17 mouse cellular contexts compared by ENCODE assay signal in genomic region chr9:51966373-51966772, GRCm38 (mm10). TPM values are rescaled to one million over a fixed set of nuclear protein-coding genes. Genes with fewer than 3 reads are reported as not detected.
DNase-seq lines count a peak whose midpoint lies in the region; ATAC-seq and TF ChIP-seq lines count a peak whose summit lies in the region.
"Had no signal": no experiment of that assay in that cellular context is flagged by ENCODE, and none has a peak within 500 bp of the region (broad histone marks: within the 10 kb centered on the region; RNA-seq: fewer than 3 reads in every experiment).

No protein-coding gene starts in this region.

- TF ChIP-seq POLR2A in small intestine, adult 2 months (IDR thresholded peaks at IDR 0.05; ENCODE audit: low read depth, low read length): no peak

- H3K4me3 ChIP-seq in intestine, postnatal 0 days (ENCODE audit: low read depth, low read length): no peak overlapping the region
- no peak overlapping the region for H3K4me3 ChIP-seq in intestine, embryonic 15.5 days (replicated peaks)
- no peak overlapping the region for H3K4me3 ChIP-seq in midbrain, postnatal 0 days (ENCODE audit: low read depth, low read length)
- H3K4me3 ChIP-seq in midbrain, embryonic 16.5 days (ENCODE audit: low read depth, low read length): no peak overlapping the region
- H3K4me3 ChIP-seq in G1E (ENCODE audit: low read depth, low read length): no peak overlapping the region
- no peak overlapping the region for H3K4me3 ChIP-seq in small intestine, adult 2 months (ENCODE audit: low read depth, low read length)
- H3K4me3 ChIP-seq: embryonic facial prominence, embryonic 15.5 days; forebrain, embryonic 13.5 days; hindbrain, embryonic 12.5 days; limb, embryonic 12.5 days; midbrain, embryonic 13.5 days; neural tube, embryonic 12.5 days had no signal

- no peak overlapping the region for H3K27ac ChIP-seq in intestine, postnatal 0 days (ENCODE audit: low read depth, low read length)
- H3K27ac ChIP-seq in intestine, embryonic 15.5 days: no peak overlapping the region
- H3K27ac ChIP-seq in midbrain, postnatal 0 days (ENCODE audit: low read depth, low read length): no peak overlapping the region
- H3K27ac ChIP-seq in midbrain, embryonic 16.5 days (ENCODE audit: low read length): no peak overlapping the region
- H3K27ac ChIP-seq in small intestine, adult 2 months (ENCODE audit: insufficient read depth, low read depth, low read length): no peak overlapping the region
- H3K27ac ChIP-seq: embryonic facial prominence, embryonic 15.5 days; forebrain, embryonic 13.5 days; hindbrain, embryonic 12.5 days; limb, embryonic 12.5 days; midbrain, embryonic 13.5 days; neural tube, embryonic 12.5 days had no signal

- no peaks in the 10 kb centered on the region for H3K36me3 ChIP-seq in intestine, postnatal 0 days (ENCODE audit: control insufficient read depth, insufficient read depth)
- H3K36me3 ChIP-seq in intestine, embryonic 15.5 days: no peaks in the 10 kb centered on the region
- H3K36me3 ChIP-seq in midbrain, postnatal 0 days (ENCODE audit: insufficient read depth, low read length): no peaks in the 10 kb centered on the region
- no peaks in the 10 kb centered on the region for H3K36me3 ChIP-seq in midbrain, embryonic 16.5 days (ENCODE audit: control insufficient read depth, insufficient read depth, low read length)
- H3K36me3 ChIP-seq in G1E (replicated peaks): no peaks in the 10 kb centered on the region
- no peaks in the 10 kb centered on the region for H3K36me3 ChIP-seq in small intestine, adult 2 months (ENCODE audit: control insufficient read depth, insufficient read depth, low read length)
- H3K36me3 ChIP-seq: embryonic facial prominence, embryonic 15.5 days; hindbrain, embryonic 12.5 days; limb, embryonic 12.5 days; midbrain, embryonic 13.5 days; neural tube, embryonic 12.5 days had no signal

- 0 out of 2 replicates have a peak, but pooled peaks cover 4% of the 10 kb centered on the region for H3K4me1 ChIP-seq in intestine, postnatal 0 days (replicated peaks; ENCODE audit: control insufficient read depth, insufficient read depth, low read length)
- H3K4me1 ChIP-seq in intestine, embryonic 15.5 days (replicated peaks): 0 out of 2 replicates have a peak, but pooled peaks cover 2% of the 10 kb centered on the region
- H3K4me1 ChIP-seq in midbrain, postnatal 0 days (ENCODE audit: insufficient read depth, low read length): peaks cover 10% of the 10 kb centered on the region; the same call in 1 of the 2 replicates
- H3K4me1 ChIP-seq in midbrain, embryonic 16.5 days (ENCODE audit: control insufficient read depth, insufficient read depth, low read length): peaks cover 12% of the 10 kb centered on the region
- peaks cover 18% of the 10 kb centered on the region for H3K4me1 ChIP-seq in G1E (ENCODE audit: insufficient read depth, low read depth, low read length)
- peaks cover 3% of the 10 kb centered on the region; the same call in 1 of the 2 replicates for H3K4me1 ChIP-seq in small intestine, adult 2 months (ENCODE audit: control insufficient read depth, insufficient read depth, insufficient read length, low read length)

- H3K27me3 ChIP-seq in intestine, postnatal 0 days (replicated peaks; ENCODE audit: control insufficient read depth, insufficient read depth, low read length): no peaks in the 10 kb centered on the region
- no peaks in the 10 kb centered on the region for H3K27me3 ChIP-seq in intestine, embryonic 15.5 days (replicated peaks)
- no peaks in the 10 kb centered on the region for H3K27me3 ChIP-seq in midbrain, postnatal 0 days (ENCODE audit: insufficient read depth, low read length)
- H3K27me3 ChIP-seq in midbrain, embryonic 16.5 days (ENCODE audit: control insufficient read depth, insufficient read depth, low read depth, low read length): no peaks in the 10 kb centered on the region
- H3K27me3 ChIP-seq in G1E (ENCODE audit: insufficient read depth, low read length): peaks cover 5% of the 10 kb centered on the region
- H3K27me3 ChIP-seq in small intestine, adult 2 months (ENCODE audit: control insufficient read depth, insufficient read depth, low read length): no peaks in the 10 kb centered on the region
- H3K27me3 ChIP-seq: embryonic facial prominence, embryonic 15.5 days; forebrain, embryonic 13.5 days; hindbrain, embryonic 12.5 days; neural tube, embryonic 12.5 days had no signal

- peak; percentile 59 for TF ChIP-seq CTCF in intestine, postnatal 0 days (IDR thresholded peaks at IDR 0.05; ENCODE audit: low read depth)
- peak; percentile 39; the same call in 1 of the 2 replicates for TF ChIP-seq CTCF in midbrain, postnatal 0 days (IDR thresholded peaks at IDR 0.05)
- TF ChIP-seq CTCF in G1E (IDR thresholded peaks at IDR 0.05; ENCODE audit: low read depth, low read length): peak; percentile 32; the same call in 1 of the 2 replicates
- TF ChIP-seq CTCF in small intestine, adult 2 months (IDR thresholded peaks at IDR 0.05; ENCODE audit: extremely low read depth, insufficient read length, insufficient replicate concordance, low read depth, low read length): peak; percentile 26; the same call in 1 of the 2 replicates

- no peak overlapping the region for H3K4me2 ChIP-seq in intestine, postnatal 0 days (replicated peaks; ENCODE audit: low read depth)
- no peak overlapping the region for H3K4me2 ChIP-seq in intestine, embryonic 15.5 days (replicated peaks)
- H3K4me2 ChIP-seq in midbrain, postnatal 0 days (ENCODE audit: low read depth, low read length, poor library complexity, severe bottlenecking): no peak overlapping the region
- H3K4me2 ChIP-seq in midbrain, embryonic 16.5 days (ENCODE audit: low read length): no peak overlapping the region
- H3K4me2 ChIP-seq: embryonic facial prominence, embryonic 15.5 days; forebrain, embryonic 13.5 days; hindbrain, embryonic 12.5 days; limb, embryonic 12.5 days; midbrain, embryonic 13.5 days; neural tube, embryonic 12.5 days had no signal

- no peak for ATAC-seq in intestine, postnatal 0 days
- ATAC-seq in intestine, embryonic 15.5 days: no peak
- ATAC-seq in midbrain, postnatal 0 days (ENCODE audit: low FRiP score): no peak
- ATAC-seq in midbrain, embryonic 16.5 days: no peak
- no peak for ATAC-seq in G1E (ENCODE audit: extremely low read depth, insufficient number of reproducible peaks, low FRiP score, poor library complexity, severe bottlenecking)
- ATAC-seq: forebrain, embryonic 13.5 days; midbrain, embryonic 13.5 days had no signal

- no peak for DNase-seq in midbrain, postnatal 0 days (ENCODE audit: low spot score)
- no peak for DNase-seq in G1E (ENCODE audit: low spot score)
- DNase-seq in adrenal gland, adult 8-10 months: no peak
- no peak for DNase-seq in layer of hippocampus, adult 8-10 months (ENCODE audit: low spot score in 2 of 2)
- DNase-seq: cerebellum, postnatal 36 days; gastrocnemius, postnatal 14 days; lung, postnatal 4 days had no signal

- no peak overlapping the region for H3K9ac ChIP-seq in intestine, postnatal 0 days (ENCODE audit: low read depth, low read length)
- no peak overlapping the region for H3K9ac ChIP-seq in intestine, embryonic 15.5 days
- no peak overlapping the region for H3K9ac ChIP-seq in midbrain, postnatal 0 days (replicated peaks; ENCODE audit: low read length, poor library complexity, severe bottlenecking)
- no peak overlapping the region for H3K9ac ChIP-seq in midbrain, embryonic 16.5 days (ENCODE audit: low read depth, low read length)
- H3K9ac ChIP-seq: embryonic facial prominence, embryonic 15.5 days; forebrain, embryonic 13.5 days; hindbrain, embryonic 12.5 days; limb, embryonic 12.5 days; midbrain, embryonic 13.5 days; neural tube, embryonic 12.5 days had no signal

- H3K9me3 ChIP-seq in intestine, postnatal 0 days (ENCODE audit: control insufficient read depth): no peaks in the 10 kb centered on the region
- no peaks in the 10 kb centered on the region for H3K9me3 ChIP-seq in intestine, embryonic 15.5 days
- no peaks in the 10 kb centered on the region for H3K9me3 ChIP-seq in midbrain, postnatal 0 days (ENCODE audit: low read length)
- H3K9me3 ChIP-seq in midbrain, embryonic 16.5 days (replicated peaks; ENCODE audit: control insufficient read depth, low read length, poor library complexity, severe bottlenecking): no peaks in the 10 kb centered on the region
- no peaks in the 10 kb centered on the region for H3K9me3 ChIP-seq in G1E (replicated peaks)
- H3K9me3 ChIP-seq: embryonic facial prominence, embryonic 15.5 days; forebrain, embryonic 13.5 days; limb, embryonic 12.5 days; neural tube, embryonic 12.5 days had no signal

RNA-seq across cellular contexts. Expression of gene Fdx1, which starts 3.0 kb away (rescaled TPM):
- polyA plus RNA-seq in intestine, postnatal 0 days (2015; fragmentation: Nextera tagmentation; extraction: Ambion mirVana): 126 and 129 TPM in 2 replicates
- 78.0 and 89.6 TPM in 2 replicates for polyA plus RNA-seq in intestine, embryonic 15.5 days (2015; fragmentation: Nextera tagmentation; extraction: Ambion mirVana)
- total RNA-seq in midbrain, postnatal 0 days (2014; rRNA removed): 18.0 and 22.6 TPM in 2 replicates
- polyA plus RNA-seq in midbrain, postnatal 0 days (2015; fragmentation: Nextera tagmentation; extraction: Ambion mirVana): 39.1 and 41.7 TPM in 2 replicates
- 36.9 and 37.0 TPM in 2 replicates for polyA plus RNA-seq in midbrain, embryonic 16.5 days (2015; fragmentation: Nextera tagmentation; extraction: Ambion mirVana)
- total RNA-seq in G1E (2014; fragmentation: Nextera tagmentation) (10.0 and 12.0 TPM in 2 replicates), G1E (2017) (21.4 and 37.9 TPM in 2 replicates)
- 43.9 and 60.9 TPM in 2 replicates for polyA plus RNA-seq in G1E (2012)
- polyA plus RNA-seq in small intestine, adult 2 months (2012; rRNA removed): 54.9 and 91.5 TPM in 2 replicates
- 1,000 to 10,000 TPM; 1,389 to 2,039 (median 1,779) TPM for total RNA-seq in adrenal gland, adult 8-10 months (2022)
- 10 to 100 TPM; 16.4 to 18.8 (median 17.4) TPM for total RNA-seq in layer of hippocampus, adult 8-10 months (2022)
